Mouse (Mus musculus) erythroblast, adult 5-6 weeks (primary cell): Measurements from ENCODE around the gene Il18r1. TPM values are rescaled to one million over a fixed set of nuclear protein-coding genes. Genes with fewer than 3 reads are reported as not detected.

Source experiments
- ATAC-seq: replicated peaks from 2 replicates; pipeline ENCODE4 v1.8.0; 2016; ENCODE audit warnings: moderate number of reproducible peaks, mild to moderate bottlenecking, moderate TSS enrichment, inconsistent platforms; ENCODE audit not compliant: poor library complexity, low FRiP score, severe bottlenecking
- total RNA-seq, 2 experiments: library from RNA; stranded (forward) in 1 of 2; stranded (reverse) in 1 of 2; fragments of 150-400 nt in 1 of 2; fragments of 200-764, 138-1000 nt in 1 of 2; gene quantifications; 2 replicates each; pipeline versions ENCODE4 v1.2.3 to v1.2.4; 2015 to 2017; ENCODE audit warnings: low replicate concordance in 2 of 2

Il18r1 gene
- total RNA-seq, 2 experiments from 2014 or later, result 0.58 to 3.4 TPM

GRCm38 (mm10) chr1:40476756-40477155 lies 11.4 kb downstream of the Il18r1 start:
- no peak for ATAC-seq

GRCm38 (mm10) chr1:40479505-40479923 lies 14.2 kb downstream of the Il18r1 start:
- ATAC-seq, result no peak

- no peak for ATAC-seq
These were observed 29.2 kb downstream of the Il18r1 start for GRCm38 (mm10) chr1:40494594-40494993.

- no peak for ATAC-seq
These were observed 34.4 kb downstream of the Il18r1 start for GRCm38 (mm10) chr1:40499708-40500107.

GRCm38 (mm10) chr1:40501126-40501525 lies 35.8 kb downstream of the Il18r1 start:
- ATAC-seq, result no peak

GRCm38 (mm10) chr1:40501546-40502398 lies 36.4 kb downstream of the Il18r1 start:
- ATAC-seq, result no peak

- no peak for ATAC-seq
These were observed 39.2 kb downstream of the Il18r1 start for GRCm38 (mm10) chr1:40504548-40504947.

GRCm38 (mm10) chr1:40514851-40515585 lies 49.7 kb downstream of the Il18r1 start, which contains the start of gene Il18rap:
Il18rap (plus strand) TSS chr1:40515362.
- ATAC-seq, result no peak

GRCm38 (mm10) chr1:40516364-40516763 lies 51.0 kb downstream of the Il18r1 start:
- ATAC-seq, result no peak

GRCm38 (mm10) chr1:40522918-40523317 lies 57.6 kb downstream of the Il18r1 start:
- ATAC-seq, result no peak

- ATAC-seq, result no peak
These were observed 58.8 kb downstream of the Il18r1 start for GRCm38 (mm10) chr1:40523971-40524722.

GRCm38 (mm10) chr1:40529287-40529686 lies 63.9 kb downstream of the Il18r1 start:
- ATAC-seq, result no peak

GRCm38 (mm10) chr1:40537577-40537976 lies 72.2 kb downstream of the Il18r1 start:
- ATAC-seq, result no peak

GRCm38 (mm10) chr1:40544650-40545049 lies 79.3 kb downstream of the Il18r1 start:
- no peak for ATAC-seq

GRCm38 (mm10) chr1:40546645-40547044 lies 81.3 kb downstream of the Il18r1 start:
- ATAC-seq, result no peak

- ATAC-seq, result no peak
These were observed 81.8 kb downstream of the Il18r1 start for GRCm38 (mm10) chr1:40547064-40547572.

- ATAC-seq, result no peak
These were observed 82.4 kb downstream of the Il18r1 start for GRCm38 (mm10) chr1:40547762-40548161.
